Mouse (Mus musculus): ENCODE measurements around the gene Cyp3a57. TPM values are rescaled to one million over a fixed set of nuclear protein-coding genes. Genes with fewer than 3 reads are reported as not detected.
"Not testable (repeated sequence)": the region's sequence is repeated elsewhere in the genome, so short reads cannot be mapped to it uniquely, and the experiment has no call there.

Cyp3a57 gene
- not detected for total RNA-seq (2021)
- long read RNA-seq, experiment 1: 0 reads
- long read RNA-seq, experiment 2: 0 reads

GRCm38 (mm10) chr5:145344941-145345340, at the start of gene Cyp3a57:
TSS of gene Cyp3a57 (plus strand) at chr5:145345279.
- no peak for DNase-seq (ENCODE audit: low spot score in 2 of 2)

DNA sequence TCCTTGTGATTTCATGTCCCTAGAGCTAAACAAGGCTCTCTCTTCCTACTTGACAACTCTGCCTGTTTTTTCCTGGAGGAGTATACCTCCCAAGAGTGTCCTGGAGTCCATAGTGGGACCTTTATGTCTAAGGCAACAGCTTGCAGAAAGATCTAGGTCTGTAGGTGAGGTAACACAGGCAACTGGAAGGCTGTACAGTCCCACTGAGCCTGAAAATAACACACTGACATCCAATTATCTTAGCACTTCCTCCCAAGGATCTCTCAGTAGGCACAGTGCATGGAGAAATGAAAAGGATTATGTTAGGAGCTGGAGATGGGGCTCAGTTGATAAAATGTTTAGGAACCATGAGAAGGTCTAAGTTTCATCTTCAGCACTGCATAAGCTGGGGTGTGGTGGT, 44.6 kb upstream of the Cyp3a57 start:
- DNase-seq (ENCODE audit: low spot score in 2 of 2): no peak

DNA sequence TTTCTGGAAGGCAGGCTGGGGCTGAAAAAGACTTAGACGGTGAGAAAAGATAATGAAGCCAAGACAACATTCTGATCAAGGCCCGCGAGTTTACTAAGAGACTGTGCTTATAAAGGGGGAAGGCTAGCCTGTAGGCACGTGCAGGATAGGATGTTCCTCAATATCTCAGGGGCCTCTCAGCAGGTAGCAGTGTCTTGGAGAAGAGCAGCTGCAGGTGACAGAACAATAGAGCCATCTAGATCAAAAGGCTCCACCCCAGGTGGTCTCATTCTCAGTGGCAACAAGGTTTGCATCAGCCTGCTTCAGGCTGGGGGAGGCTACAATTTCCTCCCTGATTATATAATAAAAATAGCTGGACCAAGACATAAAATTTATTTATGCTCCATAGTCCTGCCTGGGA, 43.3 kb upstream of the Cyp3a57 start:
- not testable (repeated sequence) for DNase-seq (ENCODE audit: low spot score in 2 of 2)

GRCm38 (mm10) chr5:145302424-145302823, 42.7 kb upstream of the Cyp3a57 start:
- DNase-seq (ENCODE audit: low spot score in 2 of 2): no peak

GRCm38 (mm10) chr5:145306953-145307352, 38.1 kb upstream of the Cyp3a57 start:
- DNase-seq (ENCODE audit: low spot score in 2 of 2): not testable (repeated sequence)

- not testable (repeated sequence) for DNase-seq (ENCODE audit: low spot score in 2 of 2)
Measured at GRCm38 (mm10) chr5:145307811-145308210, 37.3 kb upstream of the Cyp3a57 start.

- DNase-seq (ENCODE audit: low spot score in 2 of 2): no peak
Measured at GRCm38 (mm10) chr5:145313845-145314244, 31.2 kb upstream of the Cyp3a57 start.

DNA sequence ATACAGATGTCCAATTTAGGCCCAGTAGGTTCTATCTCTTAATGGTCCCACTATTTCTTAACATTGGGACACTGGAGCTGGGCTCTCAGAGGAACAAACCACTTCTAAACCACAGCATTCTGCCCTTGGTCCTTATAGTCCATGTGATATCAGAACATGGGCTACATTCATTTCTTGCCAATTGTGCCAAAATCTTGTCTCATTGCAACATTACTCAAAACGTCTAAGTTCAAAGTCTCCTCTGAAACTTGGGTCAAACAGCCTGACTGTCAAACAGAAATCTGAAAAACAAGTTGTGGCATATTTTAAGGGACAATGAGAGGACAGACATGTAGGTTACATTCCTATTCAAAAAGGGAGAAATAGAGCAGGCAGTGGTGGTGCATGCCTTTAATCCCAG, 27.9 kb upstream of the Cyp3a57 start:
- no peak for DNase-seq (ENCODE audit: low spot score in 2 of 2)

- DNase-seq (ENCODE audit: low spot score in 2 of 2): not testable (repeated sequence)
Measured at GRCm38 (mm10) chr5:145338756-145339155, 6.3 kb upstream of the Cyp3a57 start.

DNA sequence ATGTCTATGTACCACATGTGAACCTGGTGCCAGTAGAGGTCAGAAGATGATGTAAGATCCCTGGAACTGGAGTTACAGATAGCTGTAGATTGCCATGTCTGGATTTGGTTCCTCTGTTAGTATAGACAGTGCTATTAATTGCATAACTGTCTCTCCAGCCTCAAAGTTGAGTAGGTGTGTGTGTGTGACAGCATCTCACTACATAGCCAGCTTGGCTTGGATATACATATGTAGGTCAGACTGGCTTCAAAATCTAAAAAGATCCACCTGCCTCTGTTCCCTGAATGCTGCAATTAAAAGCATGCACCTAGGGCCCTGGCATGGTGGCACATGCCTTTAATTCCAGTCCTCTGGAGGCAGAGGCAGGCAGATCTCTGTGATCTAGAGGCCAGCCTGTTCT, 4.6 kb downstream of the Cyp3a57 start:
- no peak for DNase-seq (ENCODE audit: low spot score in 2 of 2)

GRCm38 (mm10) chr5:145353081-145353480, 8.0 kb downstream of the Cyp3a57 start:
- no peak for DNase-seq (ENCODE audit: low spot score in 2 of 2)

DNA sequence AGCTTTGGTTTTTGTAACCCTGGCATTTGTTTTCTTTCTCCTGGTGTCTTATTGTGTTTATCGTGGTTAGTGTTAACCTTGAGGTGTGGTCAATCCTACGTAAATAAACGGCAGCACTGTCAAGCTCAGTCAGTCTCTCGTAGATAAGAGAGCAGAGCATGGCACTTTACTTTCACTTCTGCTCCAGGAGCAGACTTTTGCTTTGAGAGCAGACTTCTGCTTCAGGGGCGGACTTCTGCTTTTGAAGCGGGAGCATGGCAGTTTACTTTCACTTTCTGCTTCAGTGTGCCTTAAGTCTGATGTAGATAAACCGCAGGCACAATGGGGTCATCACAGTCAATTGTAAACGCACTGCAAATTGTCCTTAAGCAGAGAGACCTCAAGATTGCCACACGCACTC, 70.3 kb downstream of the Cyp3a57 start:
- DNase-seq (ENCODE audit: low spot score in 2 of 2): not testable (repeated sequence)

GRCm38 (mm10) chr5:145422287-145422686, 77.2 kb downstream of the Cyp3a57 start:
- no peak for DNase-seq (ENCODE audit: low spot score in 2 of 2)

DNA sequence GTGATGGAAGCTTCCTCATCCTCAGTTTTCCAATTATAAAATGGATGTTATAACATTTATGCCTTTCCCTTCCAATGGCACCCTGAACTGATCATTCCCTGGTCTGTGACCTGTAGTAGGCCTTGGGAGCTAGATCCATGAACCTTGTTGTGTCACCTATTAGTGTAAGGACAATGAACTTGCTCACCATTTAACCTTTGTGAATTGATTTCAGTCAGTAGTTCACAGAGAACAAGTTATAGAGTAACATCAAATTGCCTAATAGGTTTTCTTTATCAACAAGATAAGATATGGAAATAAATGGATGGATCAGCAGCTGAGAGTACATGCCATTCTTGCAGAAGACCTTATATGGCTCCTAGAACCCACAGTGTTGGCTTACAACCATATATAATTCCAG, 85.9 kb downstream of the Cyp3a57 start:
- no peak for DNase-seq (ENCODE audit: low spot score in 2 of 2)

DNA sequence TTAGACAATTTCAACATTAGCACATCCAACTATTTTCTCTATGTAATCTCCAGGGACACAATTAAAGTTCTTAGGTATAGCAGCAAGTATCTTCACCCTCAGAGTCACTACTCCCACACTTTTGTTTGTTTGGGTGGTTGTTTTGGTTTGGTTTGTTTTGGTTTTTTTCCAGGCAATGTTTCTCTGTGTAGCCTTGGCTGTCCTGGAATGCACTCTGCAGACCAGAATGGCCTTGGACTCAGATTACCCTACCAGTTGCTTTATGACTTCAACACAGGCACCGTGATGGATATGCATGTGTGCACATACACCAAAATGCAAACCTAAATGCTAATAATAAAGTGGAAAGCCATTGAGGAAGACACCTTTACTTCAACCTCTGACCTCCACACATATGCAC, 88.6 kb downstream of the Cyp3a57 start:
- no peak for DNase-seq (ENCODE audit: low spot score in 2 of 2)

Other genes starting within 250 kb of the Cyp3a57 start
- 10 to 100 TPM; 41.3 to 48.7 TPM for gene Arpc1b, start 231.1 kb upstream of the Cyp3a57 start, total RNA-seq (2021)
- 100 to 1,000 TPM in 1 of 2 experiments, 10 to 100 TPM in 1; 99.5 to 114 TPM for gene Pdap1, start 205.0 kb upstream of the Cyp3a57 start, total RNA-seq (2021)
- 10 to 100 TPM; 78.1 to 85.5 TPM for gene Bud31, start 204.9 kb upstream of the Cyp3a57 start, total RNA-seq (2021)
- gene Ptcd1, start 178.2 kb upstream of the Cyp3a57 start, total RNA-seq (2021): 10 to 100 TPM; 14.1 to 15.2 TPM
- 10 to 100 TPM; 27.6 to 28.4 TPM for gene Cpsf4, start 178.1 kb upstream of the Cyp3a57 start, total RNA-seq (2021)
- 100 to 1,000 TPM; 292 to 295 TPM for gene Atp5j2, start 153.2 kb upstream of the Cyp3a57 start, total RNA-seq (2021)
- gene Zkscan14, start 143.4 kb upstream of the Cyp3a57 start, total RNA-seq (2021): 1 to 10 TPM; 9.0 to 9.8 TPM
- 10 to 100 TPM; 11.9 to 12.7 TPM for gene Zkscan5, start 140.7 kb upstream of the Cyp3a57 start, total RNA-seq (2021)
- gene Zfp655, start 113.6 kb upstream of the Cyp3a57 start, total RNA-seq (2021): 10 to 100 TPM; 25.0 to 25.2 TPM
- gene Zscan25, start 64.8 kb upstream of the Cyp3a57 start, total RNA-seq (2021): 10 to 100 TPM; 14.8 to 19.6 TPM
- gene Cyp3a16, start 124.4 kb downstream of the Cyp3a57 start, total RNA-seq (2021): not detected
- gene Cyp3a41b, start 239.5 kb downstream of the Cyp3a57 start, total RNA-seq (2021): not detected